Mouse (Mus musculus): ENCODE measurements at regions not wholly inside any gene's neighbourhood (a gene's known extent, or its start where the extent isn't known, plus 50 kb on each side); places are given as distances from the start of the nearest gene placed in this dataset.
A peak's percentile ranks its signal among the peaks of the same experiment; 100 is the strongest.

DNA sequence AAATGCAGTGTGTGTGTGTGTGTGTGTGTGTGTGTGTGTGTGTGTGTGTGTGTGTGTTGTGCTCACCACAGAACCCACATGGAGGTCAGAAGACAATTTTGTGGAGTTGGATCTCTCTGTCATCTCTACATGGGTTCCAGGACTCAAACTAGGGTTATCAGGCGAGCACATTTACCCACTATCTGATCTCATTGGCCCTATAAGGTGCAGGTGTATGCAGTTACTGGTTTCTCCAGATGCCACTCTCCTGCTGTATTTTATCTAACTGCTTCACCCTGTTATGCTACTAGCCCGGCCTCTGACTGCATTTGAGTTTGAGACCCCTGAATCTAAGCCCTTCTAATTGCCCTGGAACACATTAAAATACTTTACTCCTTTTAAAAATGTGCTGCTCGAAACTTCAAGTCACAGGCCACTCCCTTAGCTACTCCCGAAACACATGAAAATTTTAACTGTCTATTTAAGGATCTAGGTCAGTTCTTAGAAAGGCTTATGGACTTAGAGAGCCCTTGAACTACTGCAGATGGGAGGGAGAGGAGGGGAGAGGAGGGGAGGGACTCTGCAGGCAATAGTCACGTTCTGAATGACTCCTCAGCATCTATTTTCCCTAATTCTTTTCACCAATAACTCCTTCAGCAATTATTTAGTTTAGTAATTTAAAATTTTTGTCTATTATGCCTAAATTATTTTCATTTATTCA lies 61.1 kb upstream of the Slc16a1 start:
- 50% methylated on average over 5 of the region's 5 CpGs for WGBS
- Histone ChIP-seq H3K27ac (ENCODE audit: control insufficient read depth, insufficient read depth, low read length) (peak overlapping the region; percentile 56), H3K36me3 (ENCODE audit: control insufficient read depth, insufficient read depth, low read length) (no peaks in the 10 kb centered on the region), H3K4me3 (ENCODE audit: control insufficient read depth, insufficient read depth, low read length) (no peak overlapping the region), H3K27me3 (ENCODE audit: control insufficient read depth, insufficient read depth, low read length) (no peaks in the 10 kb centered on the region), H3K4me1 (replicated peaks; ENCODE audit: control insufficient read depth, insufficient read depth, low read length) (peaks cover 12% of the 10 kb centered on the region)
- TF ChIP-seq POLR2A (IDR thresholded peaks at IDR 0.05; ENCODE audit: control insufficient read depth, extremely low read depth, insufficient read depth, low read length, poor library complexity) (no peak), CTCF (IDR thresholded peaks at IDR 0.05; ENCODE audit: borderline replicate concordance, control insufficient read depth, extremely low read depth, insufficient read depth, low read length, poor library complexity) (no peak)
- no peak for DNase-seq

GRCm38 (mm10) chr3:104573277-104573940 lies 61.7 kb upstream of the Lrig2 start:
- no peak for DNase-seq

GRCm38 (mm10) chr3:104571935-104572631 lies 60.4 kb upstream of the Lrig2 start:
- Histone ChIP-seq H3K4me3 (ENCODE audit: control insufficient read depth, insufficient read depth, low read length) (no peak overlapping the region), H3K4me1 (replicated peaks; ENCODE audit: control insufficient read depth, insufficient read depth, low read length) (peaks cover 36% of the 10 kb centered on the region), H3K27ac (ENCODE audit: control insufficient read depth, insufficient read depth, low read length) (no peak overlapping the region), H3K27me3 (ENCODE audit: control insufficient read depth, insufficient read depth, low read length) (no peaks in the 10 kb centered on the region), H3K36me3 (ENCODE audit: control insufficient read depth, insufficient read depth, low read length) (no peaks in the 10 kb centered on the region)
- WGBS: 89% methylated on average over 10 of the region's 10 CpGs
- DNase-seq: no peak
- TF ChIP-seq POLR2A (IDR thresholded peaks at IDR 0.05; ENCODE audit: control insufficient read depth, extremely low read depth, insufficient read depth, low read length, poor library complexity): no peak
- no peak for TF ChIP-seq CTCF (IDR thresholded peaks at IDR 0.05; ENCODE audit: borderline replicate concordance, control insufficient read depth, extremely low read depth, insufficient read depth, low read length, poor library complexity)

More at GRCm38 (mm10) chr3:104573277-104573940, 61.7 kb upstream of the Lrig2 start:
- no peak for TF ChIP-seq CTCF (IDR thresholded peaks at IDR 0.05; ENCODE audit: borderline replicate concordance, control insufficient read depth, extremely low read depth, insufficient read depth, low read length, poor library complexity)
- no peak for TF ChIP-seq POLR2A (IDR thresholded peaks at IDR 0.05; ENCODE audit: control insufficient read depth, extremely low read depth, insufficient read depth, low read length, poor library complexity)
- Histone ChIP-seq H3K36me3 (ENCODE audit: control insufficient read depth, insufficient read depth, low read length) (no peaks in the 10 kb centered on the region), H3K4me1 (replicated peaks; ENCODE audit: control insufficient read depth, insufficient read depth, low read length) (peaks cover 35% of the 10 kb centered on the region), H3K4me3 (ENCODE audit: control insufficient read depth, insufficient read depth, low read length) (no peak overlapping the region), H3K27me3 (ENCODE audit: control insufficient read depth, insufficient read depth, low read length) (no peaks in the 10 kb centered on the region), H3K27ac (ENCODE audit: control insufficient read depth, insufficient read depth, low read length) (no peak overlapping the region)
- WGBS: 90% methylated on average over 5 of the region's 5 CpGs

- no peaks in the 10 kb centered on the region for H3K27me3 ChIP-seq (ENCODE audit: control insufficient read depth, insufficient read depth, low read length)
- peaks cover 46% of the 10 kb centered on the region for H3K4me1 ChIP-seq (replicated peaks; ENCODE audit: control insufficient read depth, insufficient read depth, low read length)
- H3K27ac ChIP-seq (ENCODE audit: control insufficient read depth, insufficient read depth, low read length): peak overlapping the region; percentile 99
- TF ChIP-seq POLR2A (IDR thresholded peaks at IDR 0.05; ENCODE audit: control insufficient read depth, extremely low read depth, insufficient read depth, low read length, poor library complexity): no peak
- TF ChIP-seq CTCF (IDR thresholded peaks at IDR 0.05; ENCODE audit: borderline replicate concordance, control insufficient read depth, extremely low read depth, insufficient read depth, low read length, poor library complexity): no peak
- DNase-seq: peak; percentile 79
- H3K36me3 ChIP-seq (ENCODE audit: control insufficient read depth, insufficient read depth, low read length): no peaks in the 10 kb centered on the region
- peak overlapping the region; percentile 4; the same call in 1 of the 2 replicates for H3K4me3 ChIP-seq (ENCODE audit: control insufficient read depth, insufficient read depth, low read length)
- 30% methylated on average over 13 of the region's 13 CpGs for WGBS
Observed at GRCm38 (mm10) chr3:104565423-104566230, 53.9 kb upstream of the Lrig2 start.

GRCm38 (mm10) chr3:104564857-104565256 lies 53.1 kb upstream of the Lrig2 start:
- 15% methylated on average over 2 of the region's 2 CpGs for WGBS
- TF ChIP-seq CTCF (IDR thresholded peaks at IDR 0.05; ENCODE audit: borderline replicate concordance, control insufficient read depth, extremely low read depth, insufficient read depth, low read length, poor library complexity) (no peak), POLR2A (IDR thresholded peaks at IDR 0.05; ENCODE audit: control insufficient read depth, extremely low read depth, insufficient read depth, low read length, poor library complexity) (no peak)
- Histone ChIP-seq H3K27me3 (ENCODE audit: control insufficient read depth, insufficient read depth, low read length) (no peaks in the 10 kb centered on the region), H3K4me1 (replicated peaks; ENCODE audit: control insufficient read depth, insufficient read depth, low read length) (peaks cover 44% of the 10 kb centered on the region), H3K4me3 (ENCODE audit: control insufficient read depth, insufficient read depth, low read length) (no peak overlapping the region), H3K36me3 (ENCODE audit: control insufficient read depth, insufficient read depth, low read length) (no peaks in the 10 kb centered on the region), H3K27ac (ENCODE audit: control insufficient read depth, insufficient read depth, low read length) (peak overlapping the region; percentile 99)
- DNase-seq: peak; percentile 33

DNA sequence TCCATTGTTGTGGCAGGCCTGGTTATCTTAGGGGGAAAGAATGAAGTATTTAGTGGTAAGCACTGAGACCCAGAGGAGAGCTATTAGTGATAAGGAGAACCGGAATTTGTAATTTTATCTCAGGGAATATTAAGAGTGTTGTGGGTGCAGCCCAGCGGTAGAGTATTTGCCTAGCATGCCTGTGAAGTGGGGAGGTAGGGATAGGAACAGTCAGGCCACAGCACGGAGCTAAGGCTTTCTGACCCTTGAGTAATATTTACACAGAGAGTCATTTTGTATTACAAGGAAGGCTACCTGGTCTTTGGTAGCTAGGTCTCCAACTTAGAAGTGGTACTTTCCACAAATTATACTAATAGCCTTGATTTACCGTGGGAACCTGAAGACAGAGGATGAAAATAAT lies 49.8 kb upstream of the Lrig2 start:
- DNase-seq: no peak
- no peaks in the 10 kb centered on the region for H3K27me3 ChIP-seq (ENCODE audit: control insufficient read depth, insufficient read depth, low read length)
- H3K27ac ChIP-seq (ENCODE audit: control insufficient read depth, insufficient read depth, low read length): no peak overlapping the region
- peaks cover 34% of the 10 kb centered on the region for H3K4me1 ChIP-seq (replicated peaks; ENCODE audit: control insufficient read depth, insufficient read depth, low read length)
- TF ChIP-seq CTCF (IDR thresholded peaks at IDR 0.05; ENCODE audit: borderline replicate concordance, control insufficient read depth, extremely low read depth, insufficient read depth, low read length, poor library complexity) (no peak), POLR2A (IDR thresholded peaks at IDR 0.05; ENCODE audit: control insufficient read depth, extremely low read depth, insufficient read depth, low read length, poor library complexity) (no peak)
- 91% methylated on average over 4 of the region's 4 CpGs for WGBS
- H3K4me3 ChIP-seq (ENCODE audit: control insufficient read depth, insufficient read depth, low read length): no peak overlapping the region
- H3K36me3 ChIP-seq (ENCODE audit: control insufficient read depth, insufficient read depth, low read length): no peaks in the 10 kb centered on the region
